Mouse (Mus musculus) erythroblast, embryonic 14.5 days (primary cell): ENCODE measurements around the gene Lrrc2.

ENCODE experiments used
- GATA1 ChIP-seq: IDR thresholded peaks from 2 replicates; pipeline ENCODE4 v1.6.1; 2012; ENCODE audit warnings: low read length, inconsistent platforms, mixed read lengths
- TAL1 ChIP-seq: IDR thresholded peaks from 3 replicates; pipeline ENCODE4 v1.6.1; 2012; ENCODE audit warnings: low read length, inconsistent platforms, mixed read lengths

DNA sequence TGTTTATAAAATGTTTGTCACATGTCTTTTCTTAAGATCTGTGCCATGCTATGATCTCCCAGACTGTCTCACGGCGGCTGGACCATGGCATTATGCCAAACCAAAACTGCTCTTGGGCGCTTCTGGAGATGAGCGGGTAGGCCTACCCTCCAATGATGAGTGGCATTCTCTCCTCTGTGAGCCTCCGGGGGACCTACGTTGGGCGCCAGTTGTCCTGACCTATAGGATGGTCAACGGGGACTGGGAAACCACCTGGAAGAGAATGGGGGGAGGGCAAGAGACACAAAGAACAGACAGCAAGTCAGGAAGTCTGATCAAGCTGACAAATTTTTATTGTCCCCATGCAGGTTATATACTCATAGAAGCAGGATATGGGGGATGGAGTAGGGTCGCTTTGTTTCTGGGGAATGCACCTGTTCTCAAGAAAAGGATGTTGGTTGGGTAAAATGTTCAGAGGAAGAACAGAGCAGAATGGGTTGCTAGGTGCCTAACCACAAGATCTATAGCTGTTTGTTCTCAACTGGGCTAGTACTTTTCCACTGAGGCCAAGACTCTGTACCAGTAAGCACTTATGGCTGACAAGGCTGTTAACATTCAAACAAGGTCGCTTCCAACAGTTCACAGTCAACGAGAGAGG lies 44.0 kb upstream of the Lrrc2 start:
- TF ChIP-seq TAL1 (no peak), GATA1 (no peak)
